Mouse (Mus musculus): ENCODE results near the gene Atg16l2.

- TF ChIP-seq CTCF (IDR thresholded peaks at IDR 0.05; ENCODE audit: control insufficient read depth, insufficient read depth, insufficient read length) = no peak
- no peak for TF ChIP-seq USF1 (IDR thresholded peaks at IDR 0.05; ENCODE audit: low read depth)
- TF ChIP-seq CEBPB (IDR thresholded peaks at IDR 0.05; ENCODE audit: low read depth) = no peak
- TF ChIP-seq MYOD1 (IDR thresholded peaks at IDR 0.05; ENCODE audit: control insufficient read depth, insufficient read length, low read depth) = no peak
Observed at GRCm38 (mm10) chr7:101337401-101337800, 35.4 kb upstream of the Atg16l2 start.

Data from C2C12 (cell line).